Mouse (Mus musculus) midbrain, embryonic 14.5 days (tissue): ENCODE data around the gene Gm11077. TPM values are rescaled to one million over a fixed set of nuclear protein-coding genes. Genes with fewer than 3 reads are reported as not detected.
A peak's percentile ranks its signal among the peaks of the same experiment; 100 is the strongest.

Experiments used
- ATAC-seq: fragments of 200-750 bp; cut with Nextera tagmentation; 2 replicates; pipeline ENCODE4 v1.8.0; 2017; ENCODE audit warnings: moderate number of reproducible peaks, moderate library complexity; ENCODE audit not compliant: low FRiP score, low TSS enrichment
- DNase-seq: peaks from one replicate; pipeline ENCODE4 v3.0.0-alpha.2; 2015
- H3K27ac ChIP-seq: fragments of 300-500 bp; sonication (generic); replicated peaks from 2 replicates; pipeline ENCODE4 v1.5.1; 2014; ENCODE audit warnings: mild to moderate bottlenecking, low read depth, low read length, moderate library complexity
- H3K27me3 ChIP-seq: fragments of 300-500 bp; sonication (generic); 2 replicates; pipeline ENCODE4 v1.6.1; 2014; ENCODE audit warnings: low read length, control low read depth, mixed read lengths; ENCODE audit not compliant: control insufficient read depth, insufficient read depth
- H3K36me3 ChIP-seq: fragments of 300-500 bp; sonication (generic); 2 replicates; pipeline ENCODE4 v1.6.1; 2014; ENCODE audit warnings: low read length, control low read depth; ENCODE audit not compliant: control insufficient read depth, insufficient read depth
- H3K4me1 ChIP-seq: fragments of 300-500 bp; sonication (generic); 2 replicates; pipeline ENCODE4 v1.6.1; 2014; ENCODE audit warnings: mild to moderate bottlenecking, antibody characterized with exemption, low read length, control low read depth; ENCODE audit not compliant: control insufficient read depth, insufficient read depth
- H3K4me2 ChIP-seq: fragments of 300-500 bp; sonication (generic); 2 replicates; pipeline ENCODE4 v1.6.1; 2014; ENCODE audit warnings: mild to moderate bottlenecking, low read length, moderate library complexity
- H3K4me3 ChIP-seq: fragments of 300-500 bp; sonication (generic); replicated peaks from 2 replicates; pipeline ENCODE4 v1.5.1; 2014; ENCODE audit warnings: low read depth, low read length
- H3K9ac ChIP-seq: fragments of 300-500 bp; sonication (generic); replicated peaks from 2 replicates; pipeline ENCODE4 v1.6.1; 2014; ENCODE audit warnings: mild to moderate bottlenecking, low read length, moderate library complexity
- H3K9me3 ChIP-seq: fragments of 300-500 bp; sonication (generic); 2 replicates; pipeline ENCODE4 v1.6.1; 2016; ENCODE audit warnings: low read length, control low read depth, mixed read lengths; ENCODE audit not compliant: control insufficient read depth
- WGBS: fragments of 180-500 bp; shearing (Covaris S2); extraction: QIAGEN DNeasy Blood & Tissue Kit; methylation state at CpG from one replicate; pipeline ENCODE4 v1.1.7; 2014; 5-methylcytosine and 5-hydroxymethylcytosine counted together
- polyA plus RNA-seq: library from polyadenylated mRNA; unstranded; fragments of >200 nt; fragmentation: Nextera tagmentation; extraction: Ambion mirVana; gene quantifications from 2 replicates; pipeline ENCODE4 v1.2.1, GENCODE M21; 2014

The Gm11077 gene
- polyA plus RNA-seq, 1 experiment from 2014 or later = not detected

DNA sequence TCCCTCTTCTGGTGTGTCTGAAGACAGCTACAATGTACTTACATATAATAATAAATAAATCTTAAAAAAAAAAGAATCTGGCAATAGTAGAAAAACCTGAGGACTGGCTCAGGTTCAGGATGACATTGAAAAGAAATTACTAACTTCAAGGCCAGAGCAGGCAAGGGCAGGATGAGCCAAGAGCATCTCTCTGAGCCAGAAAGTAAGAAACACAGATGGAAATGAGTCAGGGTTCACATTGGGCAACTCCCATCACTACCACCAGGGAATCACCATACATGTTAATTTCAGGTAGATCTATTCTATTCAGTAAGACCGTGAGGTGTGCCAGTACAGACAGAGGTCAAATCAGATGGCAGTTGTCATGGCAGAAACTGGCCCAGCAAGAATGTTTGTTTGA, 30.5 kb upstream of the Gm11077 start:
- no peak for DNase-seq
- H3K27ac ChIP-seq = no peak overlapping the region

DNA sequence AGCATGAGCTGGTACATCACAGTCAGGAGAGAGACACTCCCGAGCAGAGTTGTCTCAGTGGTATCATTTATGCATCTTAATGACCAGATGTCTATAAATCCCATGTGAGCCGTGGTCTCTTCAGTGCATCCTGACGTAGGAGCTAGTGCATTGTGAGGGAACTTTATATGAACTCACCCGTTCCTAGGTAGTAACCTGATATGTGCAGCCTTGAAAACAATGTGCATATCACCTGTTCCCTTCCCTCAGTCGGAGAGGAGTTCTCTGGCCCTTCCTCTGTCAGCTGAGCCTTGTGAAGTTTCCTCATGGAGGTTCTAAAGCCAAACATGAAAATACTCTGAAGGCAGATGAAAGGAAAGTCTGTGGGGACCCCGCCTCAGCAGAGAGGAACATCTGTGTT, 27.8 kb upstream of the Gm11077 start:
- Histone ChIP-seq H3K36me3 (no peaks in the 10 kb centered on the region), H3K4me2 (no peak overlapping the region), H3K4me3 (no peak overlapping the region), H3K4me1 (no peaks in the 10 kb centered on the region), H3K27ac (no peak overlapping the region), H3K9me3 (no peaks in the 10 kb centered on the region), H3K9ac (no peak overlapping the region), H3K27me3 (no peaks in the 10 kb centered on the region)
- WGBS = 88% methylated on average over 6 of the region's 6 CpGs
- ATAC-seq (no peak), DNase-seq (no peak)

More for the DNA sequence above, 30.5 kb upstream of the Gm11077 start:
- WGBS = 90% methylated on average over 1 of the region's 1 CpGs
- H3K4me3 ChIP-seq = no peak overlapping the region
- H3K9me3 ChIP-seq = no peaks in the 10 kb centered on the region
- no peaks in the 10 kb centered on the region for H3K27me3 ChIP-seq
- H3K4me2 ChIP-seq = no peak overlapping the region
- H3K9ac ChIP-seq = no peak overlapping the region
- ATAC-seq = no peak
- no peaks in the 10 kb centered on the region for H3K36me3 ChIP-seq
- no peaks in the 10 kb centered on the region for H3K4me1 ChIP-seq

DNA sequence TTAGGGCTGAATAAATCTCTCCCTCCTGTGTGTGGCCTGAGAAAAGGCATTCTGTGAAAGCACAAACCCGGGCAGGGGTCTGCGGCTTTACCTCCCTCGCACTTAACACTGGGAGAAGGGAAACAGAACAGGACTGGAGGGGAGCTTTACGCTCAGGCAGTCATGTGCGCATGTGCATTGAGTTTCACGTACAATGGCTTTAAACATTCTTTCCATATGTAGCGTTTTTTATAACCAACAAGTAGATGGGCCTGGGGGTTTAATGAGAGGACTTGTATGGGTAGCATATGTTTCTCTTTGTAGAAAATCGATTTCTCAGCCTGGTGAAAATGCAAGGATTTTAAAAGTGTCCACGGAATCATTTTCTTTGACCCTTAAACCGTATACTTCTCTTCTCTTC, 24.0 kb upstream of the Gm11077 start:
- no peak overlapping the region for H3K4me2 ChIP-seq
- no peak overlapping the region for H3K4me3 ChIP-seq
- no peaks in the 10 kb centered on the region for H3K4me1 ChIP-seq
- no peak for DNase-seq
- WGBS = 77% methylated on average over 10 of the region's 10 CpGs
- H3K9me3 ChIP-seq = no peaks in the 10 kb centered on the region
- no peaks in the 10 kb centered on the region for H3K27me3 ChIP-seq
- H3K27ac ChIP-seq = no peak overlapping the region
- H3K9ac ChIP-seq = no peak overlapping the region
- no peak for ATAC-seq
- no peaks in the 10 kb centered on the region for H3K36me3 ChIP-seq

DNA sequence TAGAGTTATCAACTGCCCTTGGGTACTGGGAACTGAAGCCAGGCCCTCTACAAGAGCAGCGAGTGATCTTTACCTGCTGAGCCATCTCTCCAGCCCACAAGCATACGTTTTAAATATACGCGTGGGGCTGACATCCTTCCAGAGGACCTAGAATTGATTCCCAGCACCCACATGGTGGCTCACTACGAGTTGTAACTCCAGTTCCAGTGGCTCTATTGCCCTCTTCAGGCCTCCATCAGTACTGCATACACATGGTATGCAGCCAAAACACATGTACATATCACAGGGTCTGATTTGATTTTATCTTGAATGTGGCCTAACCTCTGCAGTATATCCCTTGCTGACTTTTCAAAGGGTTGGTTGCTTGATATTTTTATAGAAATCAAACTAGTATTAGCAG, 23.0 kb upstream of the Gm11077 start:
- no peak for ATAC-seq
- DNase-seq = no peak
- Histone ChIP-seq H3K27me3 (no peaks in the 10 kb centered on the region), H3K27ac (no peak overlapping the region), H3K9me3 (no peaks in the 10 kb centered on the region), H3K4me3 (no peak overlapping the region), H3K4me2 (no peak overlapping the region), H3K4me1 (no peaks in the 10 kb centered on the region), H3K36me3 (no peaks in the 10 kb centered on the region), H3K9ac (no peak overlapping the region)
- 91% methylated on average over 5 of the region's 5 CpGs for WGBS

DNA sequence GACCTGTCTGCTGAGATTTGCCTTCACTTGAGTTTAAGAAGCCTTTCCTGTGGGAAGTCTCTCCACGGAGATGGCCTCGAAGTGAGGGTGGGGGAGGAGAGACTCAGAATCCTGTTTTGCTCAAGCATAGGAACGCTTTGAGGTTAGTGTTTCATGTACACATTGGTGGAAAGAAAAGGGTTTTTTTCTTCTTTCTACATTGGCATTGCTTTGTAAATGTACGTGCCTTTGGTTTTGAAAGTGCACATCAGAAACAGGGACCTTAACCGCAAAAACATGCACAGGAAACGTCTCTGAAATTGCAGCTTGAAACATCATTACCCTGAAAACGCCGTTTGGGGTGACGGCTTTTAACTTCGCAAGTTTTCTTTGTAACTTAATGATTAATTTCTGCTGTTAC, 21.0 kb upstream of the Gm11077 start:
- H3K9me3 ChIP-seq = no peaks in the 10 kb centered on the region
- H3K4me1 ChIP-seq = no peaks in the 10 kb centered on the region
- H3K36me3 ChIP-seq = no peaks in the 10 kb centered on the region
- WGBS = 85% methylated on average over 10 of the region's 10 CpGs
- H3K9ac ChIP-seq = no peak overlapping the region
- DNase-seq (no peak), ATAC-seq (no peak)
- H3K4me2 ChIP-seq = no peak overlapping the region
- no peak overlapping the region for H3K4me3 ChIP-seq
- no peak overlapping the region for H3K27ac ChIP-seq
- H3K27me3 ChIP-seq = no peaks in the 10 kb centered on the region

DNA sequence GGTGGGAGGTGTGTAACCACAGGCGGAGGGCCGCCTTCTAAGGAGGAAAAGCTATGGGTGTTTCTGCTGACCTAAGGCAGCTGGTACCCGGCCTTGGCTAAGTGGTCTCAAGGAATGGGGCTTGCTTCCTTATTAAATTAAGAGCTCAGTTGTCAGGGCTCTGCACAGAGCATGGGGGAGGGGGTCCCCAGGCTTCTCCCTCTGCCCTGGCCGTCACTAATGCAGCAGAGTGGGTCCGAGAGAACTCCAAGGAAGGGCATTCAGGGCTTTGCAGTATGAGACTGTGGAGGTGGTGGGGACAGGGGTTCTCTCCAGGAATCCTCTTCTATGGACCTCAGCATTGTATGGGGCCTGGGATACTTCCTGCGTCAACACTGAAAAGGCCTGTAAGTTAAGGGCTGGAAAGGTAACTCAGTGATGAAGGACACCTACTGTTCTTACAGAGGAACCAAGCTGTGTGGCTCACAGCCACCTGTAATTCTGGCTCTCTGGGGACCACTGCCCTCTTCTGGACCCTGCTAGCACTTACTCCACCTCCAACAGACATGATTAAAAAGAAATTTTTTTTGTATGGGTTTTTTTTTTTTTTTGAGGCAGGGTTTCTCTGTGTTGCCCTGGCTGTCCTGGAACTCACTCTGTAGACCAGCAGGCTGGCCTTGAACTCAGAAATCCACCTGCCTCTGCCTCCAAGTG, 19.5 kb upstream of the Gm11077 start:
- Histone ChIP-seq H3K27ac (no peak overlapping the region), H3K4me2 (no peak overlapping the region), H3K9ac (no peak overlapping the region), H3K9me3 (no peaks in the 10 kb centered on the region), H3K36me3 (no peaks in the 10 kb centered on the region), H3K4me1 (no peaks in the 10 kb centered on the region), H3K27me3 (no peaks in the 10 kb centered on the region), H3K4me3 (no peak overlapping the region)
- 49% methylated on average over 6 of the region's 6 CpGs for WGBS
- no peak for ATAC-seq
- peak; percentile 43 for DNase-seq

DNA sequence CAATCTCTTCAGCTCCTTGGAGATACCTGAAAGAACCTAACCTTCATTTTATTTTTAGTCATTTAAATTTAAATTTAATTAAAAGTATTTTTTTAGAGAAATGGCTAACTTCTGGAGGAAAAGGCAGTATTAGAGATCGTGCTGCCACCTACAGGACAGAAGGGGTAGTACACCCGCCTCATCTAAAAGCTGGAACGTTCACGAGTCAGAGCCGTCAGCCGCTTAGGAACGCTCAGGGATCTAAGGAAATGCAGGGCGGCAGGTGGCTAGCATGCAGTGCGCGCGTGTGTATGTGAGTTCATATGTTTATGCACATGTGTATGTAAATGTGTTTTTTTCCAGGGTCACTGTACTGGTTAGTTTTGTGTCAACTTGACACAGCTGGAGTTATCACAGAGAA, 16.3 kb upstream of the Gm11077 start:
- no peaks in the 10 kb centered on the region for H3K27me3 ChIP-seq
- no peaks in the 10 kb centered on the region for H3K9me3 ChIP-seq
- ATAC-seq (peak; percentile 41; the same call in 1 of the 2 replicates), DNase-seq (peak; percentile 90)
- no peak overlapping the region for H3K4me3 ChIP-seq
- H3K9ac ChIP-seq = no peak overlapping the region
- no peaks in the 10 kb centered on the region for H3K36me3 ChIP-seq
- H3K4me2 ChIP-seq = no peak overlapping the region
- no peaks in the 10 kb centered on the region for H3K4me1 ChIP-seq
- WGBS = 5% methylated on average over 11 of the region's 11 CpGs
- no peak overlapping the region for H3K27ac ChIP-seq

DNA sequence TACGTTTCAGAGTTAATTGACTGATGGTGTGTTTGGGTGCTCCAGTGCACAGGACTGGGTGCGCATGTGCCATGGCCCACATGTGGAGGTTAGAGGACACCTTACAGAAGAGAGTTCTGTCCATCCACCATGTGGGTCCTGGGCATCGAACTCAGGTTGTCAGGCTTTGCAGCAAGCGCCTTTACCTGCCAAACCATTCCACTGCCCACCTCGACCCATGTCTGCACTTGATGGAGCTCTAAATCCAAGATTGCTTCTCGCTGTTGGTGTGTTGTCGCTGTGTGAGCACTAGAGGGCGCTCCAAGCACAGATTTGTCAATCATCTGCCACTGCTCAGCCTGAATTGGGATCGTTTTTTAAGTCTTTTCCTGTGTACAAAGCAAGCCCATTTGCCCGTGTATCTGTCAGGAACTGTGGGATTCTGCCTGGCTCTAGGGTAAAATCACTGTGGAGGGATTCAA, 14.1 kb upstream of the Gm11077 start:
- H3K9me3 ChIP-seq = no peaks in the 10 kb centered on the region
- H3K27ac ChIP-seq = no peak overlapping the region
- peak overlapping the region; percentile 36 for H3K9ac ChIP-seq
- no peak overlapping the region for H3K4me3 ChIP-seq
- H3K36me3 ChIP-seq = no peaks in the 10 kb centered on the region
- WGBS = 22% methylated on average over 10 of the region's 10 CpGs
- no peaks in the 10 kb centered on the region for H3K4me1 ChIP-seq
- 0 out of 2 replicates have a peak overlapping the region, but pooled peaks have one; percentile 30 for H3K4me2 ChIP-seq
- H3K27me3 ChIP-seq = no peaks in the 10 kb centered on the region
- ATAC-seq = peak; percentile 71
- DNase-seq = peak; percentile 94

DNA sequence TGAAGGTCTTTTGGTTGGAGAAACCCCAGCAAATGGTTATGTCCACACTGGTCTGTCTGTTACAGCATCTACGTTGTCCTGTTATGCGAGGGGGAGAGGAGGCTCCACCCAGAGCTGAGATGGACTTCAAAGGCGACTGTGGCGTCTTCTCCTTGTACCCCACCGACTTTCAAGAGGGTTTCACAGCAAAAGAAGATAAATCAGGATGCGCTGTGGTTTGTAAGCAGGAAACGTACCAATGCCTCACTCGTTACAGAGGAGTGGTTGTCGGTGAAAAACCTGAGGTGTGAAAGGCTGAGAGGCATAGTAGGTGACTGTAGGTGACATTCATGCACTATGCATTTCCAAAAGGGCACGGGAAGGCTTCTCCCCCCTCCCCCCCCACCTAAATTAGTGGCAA, 7.0 kb upstream of the Gm11077 start:
- Histone ChIP-seq H3K9me3 (no peaks in the 10 kb centered on the region), H3K27me3 (no peaks in the 10 kb centered on the region), H3K36me3 (no peaks in the 10 kb centered on the region), H3K4me1 (no peaks in the 10 kb centered on the region), H3K4me2 (no peak overlapping the region), H3K9ac (no peak overlapping the region), H3K4me3 (no peak overlapping the region), H3K27ac (no peak overlapping the region)
- DNase-seq = no peak
- ATAC-seq = no peak
- WGBS = 90% methylated on average over 10 of the region's 10 CpGs
